Mouse (Mus musculus): ENCODE measurements around the gene Cant1.

- TF ChIP-seq TCF12 (IDR thresholded peaks at IDR 0.05; ENCODE audit: low read depth, low read length) (no peak), ZMIZ1 (IDR thresholded peaks at IDR 0.05; ENCODE audit: low read depth, low read length) (no peak), KAT2A (conservative IDR thresholded peaks at IDR 0.05; ENCODE audit: low read depth, low read length) (no peak), CTCF (IDR thresholded peaks at IDR 0.05 in 2 of 3, conservative IDR thresholded peaks at IDR 0.05 in 1 of 3; ENCODE audit: control insufficient read depth in 1 of 3, insufficient read depth in 1 of 3, low read depth in 2 of 3, low read length in 3 of 3, poor library complexity in 1 of 3, severe bottlenecking in 1 of 3) (no peak), MAFK (IDR thresholded peaks at IDR 0.05; ENCODE audit: borderline replicate concordance, low read depth, low read length) (no peak), NELFE (IDR thresholded peaks at IDR 0.05; ENCODE audit: low read depth, low read length) (no peak), USF1 (IDR thresholded peaks at IDR 0.05; ENCODE audit: low read depth, low read length) (no peak), ZNF384 (IDR thresholded peaks at IDR 0.05; ENCODE audit: low read depth, low read length) (no peak), RCOR1 (IDR thresholded peaks at IDR 0.05; ENCODE audit: low read depth, low read length) (no peak), TBP (IDR thresholded peaks at IDR 0.05; ENCODE audit: low read depth, low read length) (no peak), MAX (IDR thresholded peaks at IDR 0.05; ENCODE audit: low read length) (no peak), USF2 (IDR thresholded peaks at IDR 0.05; ENCODE audit: borderline replicate concordance in 1 of 2, insufficient read depth in 1 of 2, low read depth in 1 of 2, low read length in 2 of 2) (no peak), TAL1 (IDR thresholded peaks at IDR 0.05; ENCODE audit: low read length) (no peak), JUND (IDR thresholded peaks at IDR 0.05; ENCODE audit: low read depth, low read length) (no peak)
Measured at GRCm38 (mm10) chr11:118436471-118436935, 17.6 kb upstream of the Cant1 start.

Data from MEL (cell line).